Mouse (Mus musculus): ENCODE measurements around the gene Rap1b. TPM values are rescaled to one million over a fixed set of nuclear protein-coding genes. Genes with fewer than 3 reads are reported as not detected.
"Not testable (repeated sequence)": the region's sequence is repeated elsewhere in the genome, so short reads cannot be mapped to it uniquely, and the experiment has no call there.

Rap1b gene
- polyA plus RNA-seq (2015; fragmentation: Nextera tagmentation; extraction: Ambion mirVana) = 97.7 and 100 TPM in 2 replicates

- Histone ChIP-seq H3K9ac (peak within 1 kb of the TSS; percentile 97), H3K4me3 (replicated peaks) (peak within 1 kb of the TSS; percentile 91), H3K9me3 (replicated peaks) (no peaks in the 10 kb centered on the region), H3K27me3 (peaks cover 9% of the 10 kb centered on the region), H3K27ac (replicated peaks) (peak within 1 kb of the TSS; percentile 96), H3K4me1 (replicated peaks) (peaks cover 30% of the 10 kb centered on the region), H3K4me2 (peak within 1 kb of the TSS; percentile 96), H3K36me3 (replicated peaks) (no peaks in the 10 kb centered on the region)
- ATAC-seq (ENCODE audit: insufficient read depth) = peak; percentile 96
- 1% methylated on average over 107 of the region's 112 CpGs for WGBS (ENCODE audit: insufficient replicate concordance)
Observed at GRCm38 (mm10) chr10:117845597-117846259, at the start of gene Rap1b. Gene Rap1b, minus strand, starts transcription at chr10:117846035.

GRCm38 (mm10) chr10:117895186-117895585, 49.4 kb upstream of the Rap1b start:
- no peak for ATAC-seq (ENCODE audit: insufficient read depth)
- Histone ChIP-seq H3K4me1 (replicated peaks) (peaks cover 13% of the 10 kb centered on the region), H3K9me3 (replicated peaks) (no peaks in the 10 kb centered on the region), H3K27me3 (no peaks in the 10 kb centered on the region; the same call in 1 of the 2 replicates), H3K4me2 (no peak overlapping the region), H3K27ac (replicated peaks) (no peak overlapping the region), H3K36me3 (replicated peaks) (no peaks in the 10 kb centered on the region), H3K4me3 (replicated peaks) (no peak overlapping the region), H3K9ac (no peak overlapping the region)
- 59% methylated on average over 4 of the region's 4 CpGs for WGBS (ENCODE audit: insufficient replicate concordance)

- no peaks in the 10 kb centered on the region for H3K9me3 ChIP-seq (replicated peaks)
- no peaks in the 10 kb centered on the region; the same call in 1 of the 2 replicates for H3K27me3 ChIP-seq
- no peak overlapping the region for H3K27ac ChIP-seq (replicated peaks)
- ATAC-seq (ENCODE audit: insufficient read depth) = no peak
- no peaks in the 10 kb centered on the region for H3K36me3 ChIP-seq (replicated peaks)
- WGBS (ENCODE audit: insufficient replicate concordance) = 73% methylated on average over 17 of the region's 17 CpGs
- H3K4me1 ChIP-seq (replicated peaks) = peaks cover 9% of the 10 kb centered on the region; the same call in 1 of the 2 replicates
- H3K9ac ChIP-seq = no peak overlapping the region
- H3K4me3 ChIP-seq (replicated peaks) = no peak overlapping the region
- no peak overlapping the region for H3K4me2 ChIP-seq
Observed at GRCm38 (mm10) chr10:117894114-117895035, 48.5 kb upstream of the Rap1b start.

GRCm38 (mm10) chr10:117893128-117893527, 47.3 kb upstream of the Rap1b start:
- not testable (repeated sequence) for H3K4me3 ChIP-seq (replicated peaks); H3K27me3 ChIP-seq; H3K27ac ChIP-seq (replicated peaks); H3K36me3 ChIP-seq (replicated peaks); H3K9me3 ChIP-seq (replicated peaks); H3K4me2 ChIP-seq; ATAC-seq (ENCODE audit: insufficient read depth); H3K4me1 ChIP-seq (replicated peaks); H3K9ac ChIP-seq
- WGBS (ENCODE audit: insufficient replicate concordance) = 39% methylated on average over 13 of the region's 13 CpGs

- Histone ChIP-seq H3K4me3 (replicated peaks) (no peak overlapping the region), H3K9me3 (replicated peaks) (no peaks in the 10 kb centered on the region), H3K27me3 (no peaks in the 10 kb centered on the region; the same call in 1 of the 2 replicates), H3K27ac (replicated peaks) (no peak overlapping the region), H3K9ac (no peak overlapping the region), H3K4me2 (no peak overlapping the region), H3K4me1 (replicated peaks) (no peaks in the 10 kb centered on the region), H3K36me3 (replicated peaks) (no peaks in the 10 kb centered on the region)
- ATAC-seq (ENCODE audit: insufficient read depth) = no peak
- WGBS (ENCODE audit: insufficient replicate concordance) = 75% methylated on average over 10 of the region's 10 CpGs
Observed at GRCm38 (mm10) chr10:117891327-117891726, 45.5 kb upstream of the Rap1b start.

GRCm38 (mm10) chr10:117888822-117889221, 43.0 kb upstream of the Rap1b start:
- no peak overlapping the region for H3K9ac ChIP-seq
- H3K27ac ChIP-seq (replicated peaks) = no peak overlapping the region
- H3K4me2 ChIP-seq = no peak overlapping the region
- no peaks in the 10 kb centered on the region for H3K4me1 ChIP-seq (replicated peaks)
- WGBS (ENCODE audit: insufficient replicate concordance) = 71% methylated on average over 15 of the region's 15 CpGs
- H3K4me3 ChIP-seq (replicated peaks) = no peak overlapping the region
- no peaks in the 10 kb centered on the region for H3K9me3 ChIP-seq (replicated peaks)
- H3K36me3 ChIP-seq (replicated peaks) = no peaks in the 10 kb centered on the region
- ATAC-seq (ENCODE audit: insufficient read depth) = no peak
- no peaks in the 10 kb centered on the region for H3K27me3 ChIP-seq

- Histone ChIP-seq H3K4me2 (no peak overlapping the region), H3K4me3 (replicated peaks) (no peak overlapping the region), H3K36me3 (replicated peaks) (no peaks in the 10 kb centered on the region), H3K4me1 (replicated peaks) (no peaks in the 10 kb centered on the region), H3K27ac (replicated peaks) (no peak overlapping the region), H3K9me3 (replicated peaks) (no peaks in the 10 kb centered on the region), H3K27me3 (no peaks in the 10 kb centered on the region), H3K9ac (no peak overlapping the region)
- 27% methylated on average over 4 of the region's 4 CpGs for WGBS (ENCODE audit: insufficient replicate concordance)
- no peak for ATAC-seq (ENCODE audit: insufficient read depth)
Observed at GRCm38 (mm10) chr10:117885358-117885757, 39.5 kb upstream of the Rap1b start.

GRCm38 (mm10) chr10:117884760-117885159, 38.9 kb upstream of the Rap1b start:
- no peaks in the 10 kb centered on the region for H3K4me1 ChIP-seq (replicated peaks)
- no peak overlapping the region for H3K4me2 ChIP-seq
- 68% methylated on average over 5 of the region's 5 CpGs for WGBS (ENCODE audit: insufficient replicate concordance)
- H3K9me3 ChIP-seq (replicated peaks) = no peaks in the 10 kb centered on the region
- no peak overlapping the region for H3K9ac ChIP-seq
- H3K27ac ChIP-seq (replicated peaks) = no peak overlapping the region
- no peak for ATAC-seq (ENCODE audit: insufficient read depth)
- H3K27me3 ChIP-seq = no peaks in the 10 kb centered on the region
- H3K4me3 ChIP-seq (replicated peaks) = no peak overlapping the region
- no peaks in the 10 kb centered on the region for H3K36me3 ChIP-seq (replicated peaks)

GRCm38 (mm10) chr10:117883438-117883837, 37.6 kb upstream of the Rap1b start:
- Histone ChIP-seq H3K9me3 (replicated peaks) (no peaks in the 10 kb centered on the region), H3K4me3 (replicated peaks) (no peak overlapping the region), H3K4me2 (no peak overlapping the region), H3K27ac (replicated peaks) (no peak overlapping the region), H3K36me3 (replicated peaks) (no peaks in the 10 kb centered on the region), H3K9ac (no peak overlapping the region), H3K27me3 (no peaks in the 10 kb centered on the region), H3K4me1 (replicated peaks) (no peaks in the 10 kb centered on the region)
- WGBS (ENCODE audit: insufficient replicate concordance) = 48% methylated on average over 8 of the region's 8 CpGs
- ATAC-seq (ENCODE audit: insufficient read depth) = no peak

- H3K9ac ChIP-seq = no peak overlapping the region
- no peak overlapping the region for H3K27ac ChIP-seq (replicated peaks)
- no peak for ATAC-seq (ENCODE audit: insufficient read depth)
- no peaks in the 10 kb centered on the region for H3K36me3 ChIP-seq (replicated peaks)
- H3K4me2 ChIP-seq = no peak overlapping the region
- no peaks in the 10 kb centered on the region for H3K27me3 ChIP-seq
- H3K4me3 ChIP-seq (replicated peaks) = no peak overlapping the region
- 62% methylated on average over 9 of the region's 9 CpGs for WGBS (ENCODE audit: insufficient replicate concordance)
- H3K9me3 ChIP-seq (replicated peaks) = no peaks in the 10 kb centered on the region
- no peaks in the 10 kb centered on the region for H3K4me1 ChIP-seq (replicated peaks)
Observed at GRCm38 (mm10) chr10:117878628-117879027, 32.8 kb upstream of the Rap1b start.

- Histone ChIP-seq H3K36me3 (replicated peaks) (no peaks in the 10 kb centered on the region), H3K27me3 (no peaks in the 10 kb centered on the region), H3K9me3 (replicated peaks) (no peaks in the 10 kb centered on the region), H3K4me3 (replicated peaks) (no peak overlapping the region), H3K9ac (no peak overlapping the region), H3K27ac (replicated peaks) (no peak overlapping the region), H3K4me2 (peak overlapping the region; percentile 23), H3K4me1 (replicated peaks) (no peaks in the 10 kb centered on the region)
- 61% methylated on average over 8 of the region's 8 CpGs for WGBS (ENCODE audit: insufficient replicate concordance)
- no peak for ATAC-seq (ENCODE audit: insufficient read depth)
Observed at GRCm38 (mm10) chr10:117876801-117877200, 31.0 kb upstream of the Rap1b start.
